ENCODE assay signal across 9 mouse cellular contexts in the genomic region with DNA sequence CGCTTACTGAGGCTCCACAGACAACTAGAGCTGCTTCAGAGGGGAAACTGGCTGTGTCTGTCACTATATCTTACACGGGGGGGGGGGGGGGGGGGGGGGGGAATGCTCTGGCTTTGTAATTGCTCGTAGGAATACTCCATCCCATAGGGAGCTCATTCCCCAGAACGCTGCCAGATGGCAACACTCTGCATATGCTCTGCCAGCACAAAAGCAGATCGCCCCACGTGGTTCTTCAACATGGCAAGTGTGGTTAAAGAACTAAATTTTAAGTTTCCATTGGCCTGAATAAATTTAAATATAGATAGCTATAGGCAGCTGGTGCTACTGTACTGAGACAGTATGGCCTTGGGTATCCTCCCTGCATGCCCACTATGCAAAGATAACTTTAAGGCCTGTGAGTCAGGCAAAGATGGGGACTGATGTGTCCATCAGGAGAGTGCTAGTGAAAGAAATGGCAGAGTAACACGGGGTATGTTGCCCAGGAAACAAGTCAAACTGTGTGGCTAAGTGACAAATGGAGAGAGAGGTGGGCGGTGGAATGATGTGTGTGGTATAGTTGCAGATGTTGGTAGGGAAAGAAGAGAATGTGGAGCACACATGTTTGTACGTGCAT. TPM values are rescaled to one million over a fixed set of nuclear protein-coding genes. Genes with fewer than 3 reads are reported as not detected.
A peak's percentile ranks its signal among the peaks of the same experiment; 100 is the strongest.
DNase-seq lines count a peak whose midpoint lies in the region; ATAC-seq and TF ChIP-seq lines count a peak whose summit lies in the region.
"Had no signal": no experiment of that assay in that cellular context is flagged by ENCODE, and none has a peak within 500 bp of the region (broad histone marks: within the 10 kb centered on the region; RNA-seq: fewer than 3 reads in every experiment).

No protein-coding gene starts in this region.

- no peaks in the 10 kb centered on the region; the same call in 1 of the 2 replicates for H3K27me3 ChIP-seq in embryonic facial prominence, embryonic 13.5 days
- peaks cover 10% of the 10 kb centered on the region; the same call in 1 of the 2 replicates for H3K27me3 ChIP-seq in embryonic facial prominence, embryonic 10.5 days (replicated peaks; ENCODE audit: low read depth, poor library complexity, severe bottlenecking)
- H3K27me3 ChIP-seq in hindbrain, embryonic 13.5 days = 0 out of 2 replicates have a peak, but pooled peaks cover 3% of the 10 kb centered on the region
- H3K27me3 ChIP-seq: embryonic facial prominence, embryonic 15.5 days had no signal

- ATAC-seq in embryonic facial prominence, embryonic 13.5 days (ENCODE audit: insufficient number of reproducible peaks, insufficient read depth, low FRiP score, low TSS enrichment, low read depth) = no peak
- ATAC-seq in hindbrain, embryonic 13.5 days (ENCODE audit: low FRiP score) = peak; percentile 46; the same call in 1 of the 2 replicates
- ATAC-seq in activated CD4-positive, CD25-positive, alpha-beta regulatory T cell, adult 4 months = no peak

- peaks cover 14% of the 10 kb centered on the region for H3K4me1 ChIP-seq in embryonic facial prominence, embryonic 13.5 days
- H3K4me1 ChIP-seq in embryonic facial prominence, embryonic 10.5 days = 0 out of 2 replicates have a peak, but pooled peaks cover 2% of the 10 kb centered on the region
- peaks cover 13% of the 10 kb centered on the region for H3K4me1 ChIP-seq in hindbrain, embryonic 13.5 days (replicated peaks)

- 41% methylated on average over 8 of the region's 9 CpGs for WGBS in embryonic facial prominence, embryonic 13.5 days
- WGBS in embryonic facial prominence, embryonic 10.5 days = 52% methylated on average over 9 of the region's 9 CpGs
- 36% methylated on average over 8 of the region's 9 CpGs for whole genome bisulfite sequencing in hindbrain, embryonic 13.5 days

- no peak for TF ChIP-seq POLR2A in brain, embryonic 14.5 days (IDR thresholded peaks at IDR 0.05; ENCODE audit: borderline replicate concordance, extremely low read depth, insufficient read depth, insufficient read length, poor library complexity, severe bottlenecking)

- intact Hi-C loops in left cerebral cortex, postnatal 4 days (cut with DNase I) = no loop called here

- H3K9ac ChIP-seq in embryonic facial prominence, embryonic 13.5 days = no peak overlapping the region
- H3K9ac ChIP-seq in hindbrain, embryonic 13.5 days = no peak overlapping the region
- H3K9ac ChIP-seq: embryonic facial prominence, embryonic 15.5 days had no signal

- no peak for TF ChIP-seq CTCF in brain, embryonic 14.5 days (IDR thresholded peaks at IDR 0.05; ENCODE audit: borderline replicate concordance, extremely low read depth, insufficient read depth, insufficient read length)

- H3K36me3 ChIP-seq in embryonic facial prominence, embryonic 13.5 days = peaks cover 6% of the 10 kb centered on the region
- H3K36me3 ChIP-seq in embryonic facial prominence, embryonic 10.5 days (replicated peaks) = peaks cover 9% of the 10 kb centered on the region
- peaks cover 6% of the 10 kb centered on the region for H3K36me3 ChIP-seq in hindbrain, embryonic 13.5 days

- H3K4me2 ChIP-seq in embryonic facial prominence, embryonic 13.5 days = no peak overlapping the region
- no peak overlapping the region for H3K4me2 ChIP-seq in hindbrain, embryonic 13.5 days
- H3K4me2 ChIP-seq: embryonic facial prominence, embryonic 15.5 days had no signal

- H3K27ac ChIP-seq in embryonic facial prominence, embryonic 13.5 days = peak overlapping the region; percentile 33; the same call in 1 of the 2 replicates
- H3K27ac ChIP-seq in embryonic facial prominence, embryonic 10.5 days (replicated peaks) = no peak overlapping the region
- H3K27ac ChIP-seq in hindbrain, embryonic 13.5 days = no peak overlapping the region; the same call in 1 of the 2 replicates
- H3K27ac ChIP-seq: embryonic facial prominence, embryonic 15.5 days had no signal

- DNase-seq in embryonic facial prominence, embryonic 10.5 days (ENCODE audit: low spot score) = no peak
- peak; percentile 92 for DNase-seq in brain, embryonic 14.5 days (ENCODE audit: low read depth)
- peak; percentile 64 for DNase-seq in left cerebral cortex, postnatal 4 days
- DNase-seq in kidney, postnatal 10 days = no peak
- no peak for DNase-seq in thymus, postnatal 10 days (ENCODE audit: low spot score in 2 of 2)

- H3K9me3 ChIP-seq in embryonic facial prominence, embryonic 13.5 days = no peaks in the 10 kb centered on the region
- H3K9me3 ChIP-seq in embryonic facial prominence, embryonic 10.5 days = no peaks in the 10 kb centered on the region
- H3K9me3 ChIP-seq in hindbrain, embryonic 13.5 days = no peaks in the 10 kb centered on the region
- H3K9me3 ChIP-seq: embryonic facial prominence, embryonic 15.5 days had no signal

- H3K4me3 ChIP-seq in embryonic facial prominence, embryonic 13.5 days = no peak overlapping the region
- H3K4me3 ChIP-seq in embryonic facial prominence, embryonic 10.5 days = no peak overlapping the region
- H3K4me3 ChIP-seq in hindbrain, embryonic 13.5 days = no peak overlapping the region
- H3K4me3 ChIP-seq: embryonic facial prominence, embryonic 15.5 days had no signal

RNA-seq across cellular contexts. Expression of gene Mrpl46, which starts 14.6 kb away (rescaled TPM):
- polyA plus RNA-seq in embryonic facial prominence, embryonic 13.5 days (2015; fragmentation: Nextera tagmentation; extraction: Ambion mirVana) = 56.6 and 60.0 TPM in 2 replicates
- 80.8 and 86.5 TPM in 2 replicates for polyA plus RNA-seq in embryonic facial prominence, embryonic 10.5 days (2016; fragmentation: Nextera tagmentation; extraction: Ambion mirVana)
- polyA plus RNA-seq in brain, embryonic 14.5 days (2012; rRNA removed) = 24.8 and 27.6 TPM in 2 replicates
- 57.1 and 57.5 TPM in 2 replicates for polyA plus RNA-seq in hindbrain, embryonic 13.5 days (2015; fragmentation: Nextera tagmentation; extraction: Ambion mirVana)
- total RNA-seq in left cerebral cortex, postnatal 4 days (2021) = 10 to 100 TPM; 23.2 to 24.6 TPM
- polyA plus RNA-seq in activated CD4-positive, CD25-positive, alpha-beta regulatory T cell, adult 4 months (2017; shearing (Covaris generic)) = 10 to 100 TPM; 70.4 to 78.9 TPM

RNA-seq across cellular contexts. Expression of gene Mrps11, which starts 15.0 kb away (rescaled TPM):
- 90.1 and 90.6 TPM in 2 replicates for polyA plus RNA-seq in embryonic facial prominence, embryonic 13.5 days (2015; fragmentation: Nextera tagmentation; extraction: Ambion mirVana)
- polyA plus RNA-seq in embryonic facial prominence, embryonic 10.5 days (2016; fragmentation: Nextera tagmentation; extraction: Ambion mirVana) = 89.5 and 93.4 TPM in 2 replicates
- 75.8 and 97.2 TPM in 2 replicates for polyA plus RNA-seq in brain, embryonic 14.5 days (2012; rRNA removed)
- polyA plus RNA-seq in hindbrain, embryonic 13.5 days (2015; fragmentation: Nextera tagmentation; extraction: Ambion mirVana) = 71.9 and 73.9 TPM in 2 replicates
- 10 to 100 TPM; 37.5 to 40.2 TPM for total RNA-seq in left cerebral cortex, postnatal 4 days (2021)
- polyA plus RNA-seq in activated CD4-positive, CD25-positive, alpha-beta regulatory T cell, adult 4 months (2017; shearing (Covaris generic)) = 10 to 100 TPM; 61.1 TPM

RNA-seq across cellular contexts. Expression of gene Det1, which starts 49.1 kb away (rescaled TPM):
- 21.5 and 22.4 TPM in 2 replicates for polyA plus RNA-seq in embryonic facial prominence, embryonic 13.5 days (2015; fragmentation: Nextera tagmentation; extraction: Ambion mirVana)
- polyA plus RNA-seq in embryonic facial prominence, embryonic 10.5 days (2016; fragmentation: Nextera tagmentation; extraction: Ambion mirVana) = 20.9 and 23.0 TPM in 2 replicates
- 16.1 and 22.9 TPM in 2 replicates for polyA plus RNA-seq in brain, embryonic 14.5 days (2012; rRNA removed)
- polyA plus RNA-seq in hindbrain, embryonic 13.5 days (2015; fragmentation: Nextera tagmentation; extraction: Ambion mirVana) = 15.5 and 18.5 TPM in 2 replicates
- total RNA-seq in left cerebral cortex, postnatal 4 days (2021) = 1 to 10 TPM; 8.2 to 8.4 TPM
- 10 to 100 TPM; 15.7 to 18.8 TPM for polyA plus RNA-seq in activated CD4-positive, CD25-positive, alpha-beta regulatory T cell, adult 4 months (2017; shearing (Covaris generic))

Comparison
In these comparisons a context has a peak if more than half of its experiments do, and no peak if none do; other contexts are left out.
1. DNase-seq: peak in brain, embryonic 14.5 days (single experiment) and left cerebral cortex, postnatal 4 days (single experiment); none in embryonic facial prominence, embryonic 10.5 days (single experiment), kidney, postnatal 10 days (single experiment) and thymus, postnatal 10 days (0 of 2).